Mouse (Mus musculus): ENCODE data around the gene Calhm6.

The Calhm6 gene

GRCm38 (mm10) chr10:34127392-34128378 lies at the start of gene Calhm6:
Gene Calhm6 (minus strand): TSS chr10:34127984.
- peak; percentile 1 for DNase-seq

GRCm38 (mm10) chr10:34175870-34176606 lies 48.3 kb upstream of the Calhm6 start:
- no peak for DNase-seq

GRCm38 (mm10) chr10:34172663-34173282 lies 45.0 kb upstream of the Calhm6 start:
- no peak for DNase-seq

GRCm38 (mm10) chr10:34171660-34172059 lies 43.9 kb upstream of the Calhm6 start:
- no peak for DNase-seq

GRCm38 (mm10) chr10:34171191-34171590 lies 43.4 kb upstream of the Calhm6 start:
- DNase-seq, result no peak

- DNase-seq, result no peak
Measured at GRCm38 (mm10) chr10:34166971-34167370, 39.2 kb upstream of the Calhm6 start.

GRCm38 (mm10) chr10:34155796-34156554 lies 28.2 kb upstream of the Calhm6 start:
- DNase-seq, result no peak

- no peak for DNase-seq
Measured at GRCm38 (mm10) chr10:34151827-34152226, 24.0 kb upstream of the Calhm6 start.

- DNase-seq, result no peak
Measured at GRCm38 (mm10) chr10:34150454-34150853, 22.7 kb upstream of the Calhm6 start.

GRCm38 (mm10) chr10:34149772-34150171 lies 22.0 kb upstream of the Calhm6 start:
- DNase-seq, result no peak

GRCm38 (mm10) chr10:34141693-34142092 lies 13.9 kb upstream of the Calhm6 start:
- no peak for DNase-seq

GRCm38 (mm10) chr10:34139768-34140167 lies 12.0 kb upstream of the Calhm6 start:
- no peak for DNase-seq

GRCm38 (mm10) chr10:34138027-34138426 lies 10.2 kb upstream of the Calhm6 start:
- DNase-seq, result no peak

GRCm38 (mm10) chr10:34136432-34136831 lies 8.6 kb upstream of the Calhm6 start:
- no peak for DNase-seq

- no peak for DNase-seq
Measured at GRCm38 (mm10) chr10:34131356-34131755, 3.6 kb upstream of the Calhm6 start.

- no peak for DNase-seq
Measured at GRCm38 (mm10) chr10:34128391-34128790, 607 bp upstream of the Calhm6 start.

GRCm38 (mm10) chr10:34118421-34118820 lies 9.4 kb downstream of the Calhm6 start:
- DNase-seq, result no peak

GRCm38 (mm10) chr10:34117770-34118169 lies 10.0 kb downstream of the Calhm6 start:
- DNase-seq, result no peak

GRCm38 (mm10) chr10:34117131-34117530 lies 10.7 kb downstream of the Calhm6 start:
- no peak for DNase-seq

GRCm38 (mm10) chr10:34111964-34112738 lies 15.6 kb downstream of the Calhm6 start:
- no peak for DNase-seq

GRCm38 (mm10) chr10:34110863-34111465 lies 16.8 kb downstream of the Calhm6 start:
- DNase-seq, result no peak
